Mouse (Mus musculus) E14TG2a.4 (cell line): ENCODE measurements around the gene Rhd.
A peak's percentile ranks its signal among the peaks of the same experiment; 100 is the strongest.

Experiments
- CTCF ChIP-seq: conservative IDR thresholded peaks from 2 replicates; pipeline ENCODE4 v1.5.1; 2014; ENCODE audit warnings: low read length
- NANOG ChIP-seq: IDR thresholded peaks from 2 replicates; pipeline ENCODE4 v1.6.1; 2014; ENCODE audit warnings: borderline replicate concordance, low read length, mixed read lengths
- POU5F1 ChIP-seq: IDR thresholded peaks from 2 replicates; pipeline ENCODE4 v1.6.1; 2014; ENCODE audit warnings: low read length, borderline replicate concordance

DNA sequence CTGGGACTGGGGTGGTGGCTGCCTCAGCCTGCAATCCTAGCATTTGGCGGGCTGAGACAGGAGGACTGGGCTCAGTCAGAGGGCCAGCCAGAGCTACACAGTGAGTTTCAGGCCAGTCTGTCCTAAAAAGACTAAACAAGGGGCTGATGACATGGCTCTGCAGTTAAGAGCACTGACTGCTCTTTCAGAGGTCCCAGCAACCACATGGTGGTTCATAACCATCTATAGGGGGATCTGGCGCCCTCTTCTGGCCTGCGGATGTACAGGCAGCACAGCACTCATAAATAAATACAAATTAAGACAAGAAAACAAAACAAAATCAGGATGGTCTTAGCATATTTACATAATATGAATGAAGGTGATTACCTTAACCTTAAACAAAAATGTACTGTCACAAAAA is 49.1 kb downstream of the Rhd start:
- TF ChIP-seq CTCF (peak; percentile 93), NANOG (no peak), POU5F1 (no peak)
